Mouse (Mus musculus) liver, adult 2 months (tissue): Measurements from ENCODE around the gene Krt33a.

Experiments
- CTCF ChIP-seq: fragments of 200-500 bp; IDR thresholded peaks from 2 replicates; pipeline ENCODE4 v1.5.1; 2011; ENCODE audit warnings: low read depth, low read length, control low read depth
- POLR2A ChIP-seq: fragments of 200-500 bp; IDR thresholded peaks from 2 replicates; pipeline ENCODE4 v1.6.1; 2011; ENCODE audit warnings: low read length, control low read depth; ENCODE audit not compliant: insufficient read depth; ENCODE audit errors: extremely low read depth

GRCm38 (mm10) chr11:100006624-100007023 is 9.4 kb downstream of the Krt33a start:
- TF ChIP-seq CTCF (peak; percentile 42; the same call in 1 of the 2 replicates), POLR2A (no peak)
